Mouse (Mus musculus) testis, adult 2 months (tissue): Measurements from ENCODE around the gene Gm20403.

ENCODE experiments used
- CTCF ChIP-seq: fragments of 200-500 bp; IDR thresholded peaks from 2 replicates; pipeline ENCODE4 v1.5.1; 2012; ENCODE audit warnings: low read depth, mild to moderate bottlenecking, inconsistent platforms, low read length, moderate library complexity; ENCODE audit not compliant: control insufficient read depth, insufficient read depth, insufficient replicate concordance
- POLR2A ChIP-seq: fragments of 200-500 bp; IDR thresholded peaks from 2 replicates; pipeline ENCODE4 v1.6.1; 2012; ENCODE audit warnings: low read depth, mild to moderate bottlenecking, inconsistent platforms, low read length, moderate library complexity; ENCODE audit not compliant: control insufficient read depth

DNA sequence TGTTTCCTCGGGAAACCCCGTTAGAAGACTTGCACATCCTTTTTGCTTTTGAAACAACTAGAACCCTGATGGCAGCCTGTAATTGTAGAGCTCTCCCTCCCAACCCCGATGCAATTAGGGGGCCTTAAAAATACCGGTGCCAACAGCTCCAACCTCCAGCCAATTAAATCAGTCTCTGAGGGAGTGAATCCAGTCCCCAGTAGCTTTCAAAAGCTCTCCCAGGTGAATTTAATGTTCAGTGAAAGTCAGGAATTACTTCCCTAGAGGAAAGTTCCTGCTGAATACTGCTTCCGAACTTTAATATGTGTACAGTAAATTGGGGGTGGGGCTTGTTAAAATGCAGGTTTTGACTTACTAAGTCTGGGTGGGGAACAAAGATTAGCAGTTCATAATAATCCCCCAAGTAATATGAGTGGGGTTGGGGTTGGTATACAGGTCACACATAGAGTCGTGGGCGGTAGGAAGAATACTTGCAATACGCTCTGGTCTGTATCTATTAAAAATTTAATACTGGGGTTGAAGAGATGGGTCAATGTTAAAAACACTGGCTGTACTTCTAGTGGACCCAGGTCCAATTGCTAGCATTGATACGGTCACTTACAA is 30.9 kb upstream of the Gm20403 start:
- TF ChIP-seq CTCF: no peak
- no peak for TF ChIP-seq POLR2A
